Mouse (Mus musculus) kidney, embryonic 14.5 days (tissue): ENCODE measurements around the gene Olfr117. TPM values are rescaled to one million over a fixed set of nuclear protein-coding genes. Genes with fewer than 3 reads are reported as not detected.
"Not testable (repeated sequence)": the region's sequence is repeated elsewhere in the genome, so short reads cannot be mapped to it uniquely, and the experiment has no call there.

Experiments
- ATAC-seq: fragments of 200-750 bp; cut with Nextera tagmentation; 2 replicates; pipeline ENCODE4 v1.8.0; 2017; ENCODE audit warnings: moderate number of reproducible peaks, mild to moderate bottlenecking, moderate TSS enrichment, moderate library complexity; ENCODE audit not compliant: low FRiP score, low TSS enrichment
- H3K27ac ChIP-seq: fragments of 300-500 bp; sonication (generic); 2 replicates; pipeline ENCODE4 v1.5.1; 2014; ENCODE audit warnings: low read depth, mild to moderate bottlenecking, low read length, moderate library complexity, mixed read lengths
- H3K27me3 ChIP-seq: fragments of 300-500 bp; sonication (generic); 2 replicates; pipeline ENCODE4 v1.6.1; 2014; ENCODE audit warnings: mild to moderate bottlenecking, low read length; ENCODE audit not compliant: control insufficient read depth, insufficient read depth
- H3K36me3 ChIP-seq: fragments of 300-500 bp; sonication (generic); 2 replicates; pipeline ENCODE4 v1.6.1; 2014; ENCODE audit warnings: low read length, mixed read lengths; ENCODE audit not compliant: control insufficient read depth, insufficient read depth
- H3K4me1 ChIP-seq: fragments of 300-500 bp; sonication (generic); 2 replicates; pipeline ENCODE4 v1.6.1; 2014; ENCODE audit warnings: low read length, mixed read lengths; ENCODE audit not compliant: control insufficient read depth, insufficient read depth
- H3K4me2 ChIP-seq: fragments of 300-500 bp; sonication (generic); replicated peaks from 2 replicates; pipeline ENCODE4 v1.6.1; 2014; ENCODE audit warnings: low read depth, mild to moderate bottlenecking, low read length
- H3K4me3 ChIP-seq: fragments of 300-500 bp; sonication (generic); 2 replicates; pipeline ENCODE4 v1.5.1; 2014; ENCODE audit warnings: mild to moderate bottlenecking, low read length
- H3K9ac ChIP-seq: fragments of 300-500 bp; sonication (generic); 2 replicates; pipeline ENCODE4 v1.6.1; 2014; ENCODE audit warnings: low read depth, mild to moderate bottlenecking, low read length, moderate library complexity
- H3K9me3 ChIP-seq: fragments of 300-500 bp; sonication (generic); 2 replicates; pipeline ENCODE4 v1.6.1; 2016; ENCODE audit warnings: low read length; ENCODE audit not compliant: control insufficient read depth
- WGBS: fragments of 180-500 bp; shearing (Covaris S2); extraction: QIAGEN DNeasy Blood & Tissue Kit; methylation state at CpG from one replicate; pipeline ENCODE4 v1.1.7; 2014; 5-methylcytosine and 5-hydroxymethylcytosine counted together
- polyA plus RNA-seq: library from polyadenylated mRNA; unstranded; fragments of >200 nt; fragmentation: Nextera tagmentation; extraction: Ambion mirVana; gene quantifications from 2 replicates; pipeline ENCODE4 v1.2.1, GENCODE M21; 2014

Gene Olfr117
- not detected in 2 replicates for polyA plus RNA-seq

DNA sequence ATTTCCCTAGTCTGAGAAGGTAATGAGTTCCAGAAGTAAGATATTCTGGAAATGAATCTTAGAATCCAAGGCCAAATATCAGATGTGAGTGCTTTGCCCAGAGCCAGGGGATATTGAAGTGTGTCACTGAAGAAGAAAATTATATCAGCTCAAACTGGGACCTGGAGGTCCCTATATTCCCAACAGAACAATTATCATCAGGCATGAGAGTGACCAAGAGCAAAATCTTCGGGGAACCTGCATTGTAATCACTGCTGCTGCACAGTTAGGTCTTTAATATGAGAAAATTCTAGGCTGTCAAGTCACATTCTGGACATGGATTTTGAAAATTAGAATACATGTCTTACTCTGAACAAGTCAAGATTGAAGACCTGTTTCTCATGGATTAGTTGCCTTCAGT lies at the start of gene Olfr117:
Olfr117 (minus strand) TSS at position 101 of the 400 bp plus-strand sequence.
- H3K36me3 ChIP-seq, result no peaks in the 10 kb centered on the region
- H3K9ac ChIP-seq, result no peak within 1 kb of the TSS
- no peak for ATAC-seq
- no peaks in the 10 kb centered on the region for H3K4me1 ChIP-seq
- no peak within 1 kb of the TSS for H3K4me2 ChIP-seq
- no peaks in the 10 kb centered on the region for H3K9me3 ChIP-seq
- H3K4me3 ChIP-seq, result no peak within 1 kb of the TSS
- H3K27me3 ChIP-seq, result no peaks in the 10 kb centered on the region
- WGBS, result 61% methylated on average over 1 of the region's 1 CpGs
- H3K27ac ChIP-seq, result no peak within 1 kb of the TSS

DNA sequence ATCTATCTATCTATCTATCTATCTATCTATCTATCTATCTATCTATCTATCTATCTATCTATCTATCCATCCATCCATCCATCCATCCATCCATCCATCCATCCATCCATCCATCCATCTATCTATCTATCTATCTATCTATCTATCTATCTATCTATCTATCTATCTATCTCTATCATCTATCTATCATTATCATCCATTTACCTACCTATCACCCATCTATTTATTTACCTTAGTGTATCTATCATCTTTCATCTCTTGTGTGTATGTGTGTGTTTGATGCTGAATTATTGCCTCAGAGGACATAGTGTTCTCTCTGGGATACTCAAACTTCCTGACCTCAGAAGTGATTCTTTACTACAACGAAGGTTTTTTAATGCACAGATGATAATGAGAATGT lies 32.7 kb upstream of the Olfr117 start, which contains the start of gene Olfr119:
Olfr119 (plus strand) TSS at position 301 of the 400 bp plus-strand sequence.
- H3K36me3 ChIP-seq, H3K27ac ChIP-seq, H3K4me2 ChIP-seq, H3K4me1 ChIP-seq, H3K9ac ChIP-seq, H3K27me3 ChIP-seq, H3K4me3 ChIP-seq, H3K9me3 ChIP-seq, ATAC-seq: not testable (repeated sequence)
- 70% methylated on average over 1 of the region's 1 CpGs for WGBS

GRCm38 (mm10) chr17:37666688-37667087 lies 3.1 kb upstream of the Olfr117 start, which contains the start of gene Olfr118:
Gene Olfr118 (plus strand): TSS chr17:37666988.
- ATAC-seq, result no peak

GRCm38 (mm10) chr17:37627009-37627408 lies 36.6 kb downstream of the Olfr117 start, which contains the start of the genes Olfr115 and Olfr116:
Gene Olfr115 (minus strand): TSS chr17:37627109.
Gene Olfr116 (minus strand): TSS chr17:37627199.
- no peak within 1 kb of the TSS for H3K9ac ChIP-seq
- WGBS, result 81% methylated on average over 2 of the region's 2 CpGs

More at GRCm38 (mm10) chr17:37666688-37667087, 3.1 kb upstream of the Olfr117 start, which contains the start of gene Olfr118:
- Histone ChIP-seq H3K4me3 (no peak within 1 kb of the TSS), H3K4me2 (no peak within 1 kb of the TSS), H3K9ac (no peak within 1 kb of the TSS), H3K9me3 (no peaks in the 10 kb centered on the region), H3K27me3 (no peaks in the 10 kb centered on the region), H3K36me3 (no peaks in the 10 kb centered on the region), H3K4me1 (no peaks in the 10 kb centered on the region), H3K27ac (no peak within 1 kb of the TSS)
- WGBS, result 81% methylated on average over 2 of the region's 2 CpGs

More at GRCm38 (mm10) chr17:37627009-37627408, 36.6 kb downstream of the Olfr117 start, which contains the start of the genes Olfr115 and Olfr116:
- Histone ChIP-seq H3K36me3 (no peaks in the 10 kb centered on the region), H3K27me3 (no peaks in the 10 kb centered on the region), H3K4me3 (no peak within 1 kb of the TSS), H3K4me2 (no peak within 1 kb of the TSS), H3K27ac (no peak within 1 kb of the TSS), H3K9me3 (no peaks in the 10 kb centered on the region), H3K4me1 (no peaks in the 10 kb centered on the region)
- no peak for ATAC-seq

Other genes starting within 250 kb of the Olfr117 start
- gene Olfr108, start 218.3 kb downstream of the Olfr117 start, polyA plus RNA-seq, result not detected in 2 replicates
- gene Olfr109, start 204.9 kb downstream of the Olfr117 start, polyA plus RNA-seq, result not detected in 2 replicates
- not detected in 2 replicates for gene H2-M2, start 180.2 kb downstream of the Olfr117 start, polyA plus RNA-seq
- not detected in 2 replicates for gene Olfr110, start 171.3 kb downstream of the Olfr117 start, polyA plus RNA-seq
- not detected in 2 replicates for gene Olfr111, start 155.8 kb downstream of the Olfr117 start, polyA plus RNA-seq
- not detected in 2 replicates for gene Olfr112, start 94.3 kb downstream of the Olfr117 start, polyA plus RNA-seq
- not detected in 2 replicates for gene Olfr113, start 86.1 kb downstream of the Olfr117 start, polyA plus RNA-seq
- gene Olfr114, start 71.0 kb downstream of the Olfr117 start, polyA plus RNA-seq, result not detected in 2 replicates
- not detected in 2 replicates for gene Olfr115, start 36.7 kb downstream of the Olfr117 start, polyA plus RNA-seq
- gene Olfr116, start 36.6 kb downstream of the Olfr117 start, polyA plus RNA-seq, result not detected in 2 replicates
- gene Olfr118, start 3.2 kb upstream of the Olfr117 start, polyA plus RNA-seq, result not detected in 2 replicates
- gene Olfr119, start 32.8 kb upstream of the Olfr117 start, polyA plus RNA-seq, result not detected in 2 replicates
- not detected in 2 replicates for gene Olfr120, start 58.0 kb upstream of the Olfr117 start, polyA plus RNA-seq
- not detected in 2 replicates for gene Olfr121, start 85.1 kb upstream of the Olfr117 start, polyA plus RNA-seq
- not detected in 2 replicates for gene Olfr122, start 104.8 kb upstream of the Olfr117 start, polyA plus RNA-seq
- gene Olfr123, start 129.7 kb upstream of the Olfr117 start, polyA plus RNA-seq, result not detected in 2 replicates
- gene Olfr124, start 136.1 kb upstream of the Olfr117 start, polyA plus RNA-seq, result not detected in 2 replicates
- gene Olfr125, start 169.2 kb upstream of the Olfr117 start, polyA plus RNA-seq, result not detected in 2 replicates
- gene Olfr126, start 183.7 kb upstream of the Olfr117 start, polyA plus RNA-seq, result not detected in 2 replicates
- not detected in 2 replicates for gene Olfr127, start 236.7 kb upstream of the Olfr117 start, polyA plus RNA-seq